Mouse (Mus musculus) liver, adult 2 months (tissue): ENCODE data around the gene Kifc5b.

Source experiments
- CTCF ChIP-seq: fragments of 200-500 bp; IDR thresholded peaks from 2 replicates; pipeline ENCODE4 v1.5.1; 2011; ENCODE audit warnings: low read depth, low read length, control low read depth
- POLR2A ChIP-seq: fragments of 200-500 bp; IDR thresholded peaks from 2 replicates; pipeline ENCODE4 v1.6.1; 2011; ENCODE audit warnings: low read length, control low read depth; ENCODE audit not compliant: insufficient read depth; ENCODE audit errors: extremely low read depth

DNA sequence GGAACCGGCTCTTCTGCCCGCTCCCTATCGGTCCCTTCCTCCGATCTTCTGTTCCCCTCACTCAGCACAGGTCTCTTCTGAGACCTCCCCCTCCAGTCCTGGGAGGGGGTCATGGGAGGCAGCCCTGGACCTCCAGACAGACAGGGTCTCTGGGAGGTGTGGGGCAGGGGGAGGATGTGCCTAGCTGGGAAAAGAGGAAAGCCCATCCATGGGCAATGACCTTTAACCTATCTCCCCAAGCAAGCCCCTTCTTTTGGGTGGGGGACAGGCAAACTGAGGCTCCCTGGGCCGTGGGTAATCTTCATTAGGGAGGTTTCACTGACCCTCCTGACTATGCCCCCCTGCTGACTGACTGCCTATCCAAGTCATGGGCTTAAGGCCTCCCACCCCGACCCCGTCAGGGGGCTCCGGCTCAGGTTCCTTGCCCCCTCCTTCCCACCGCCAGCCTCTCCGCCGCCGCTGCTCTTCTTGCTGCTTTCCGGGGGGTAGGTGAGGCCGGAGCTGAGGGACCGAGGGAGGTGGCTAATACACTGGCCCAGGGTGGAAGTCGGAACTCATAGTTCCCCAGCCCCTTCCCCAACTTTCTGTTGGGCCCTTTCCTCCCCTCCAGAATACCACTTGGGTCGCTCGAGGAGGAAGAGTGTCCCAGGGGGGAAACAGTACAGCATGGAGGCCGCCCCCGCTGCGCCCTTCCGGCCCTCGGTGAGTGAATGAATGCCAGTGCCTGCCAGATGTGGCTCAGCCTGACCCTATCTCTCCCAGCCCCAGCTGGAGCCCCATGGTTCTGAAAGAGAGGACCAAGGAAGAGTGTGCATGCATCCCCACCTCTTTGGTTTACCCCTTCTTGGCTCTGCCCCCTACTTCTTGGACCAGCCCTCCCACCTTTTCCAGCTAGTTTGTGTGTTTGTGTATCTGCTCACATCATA is 35.3 kb downstream of the Kifc5b start:
- TF ChIP-seq CTCF, result no peak
- no peak for TF ChIP-seq POLR2A
